Mouse (Mus musculus) lung, embryonic 15.5 days (tissue): ENCODE measurements around the gene Lipc. TPM values are rescaled to one million over a fixed set of nuclear protein-coding genes. Genes with fewer than 3 reads are reported as not detected.

ENCODE experiments used
- ATAC-seq: fragments of 200-750 bp; cut with Nextera tagmentation; 2 replicates; pipeline ENCODE4 v1.8.0; 2017; ENCODE audit warnings: moderate number of reproducible peaks, borderline replicate concordance; ENCODE audit not compliant: low FRiP score, low TSS enrichment; ENCODE audit errors: extremely low read depth
- H3K27ac ChIP-seq: fragments of 300-500 bp; sonication (generic); 2 replicates; pipeline ENCODE4 v1.5.1; 2015; ENCODE audit warnings: moderate library complexity, mild to moderate bottlenecking, inconsistent platforms
- H3K27me3 ChIP-seq: fragments of 300-500 bp; sonication (generic); 2 replicates; pipeline ENCODE4 v1.6.1; 2015; ENCODE audit warnings: inconsistent platforms
- H3K36me3 ChIP-seq: fragments of 300-500 bp; sonication (generic); 2 replicates; pipeline ENCODE4 v1.6.1; 2015; ENCODE audit warnings: inconsistent platforms
- H3K4me1 ChIP-seq: fragments of 300-500 bp; sonication (generic); 2 replicates; pipeline ENCODE4 v1.6.1; 2015; ENCODE audit warnings: inconsistent platforms
- H3K4me2 ChIP-seq: fragments of 300-500 bp; sonication (generic); 2 replicates; pipeline ENCODE4 v1.6.1; 2015; ENCODE audit warnings: inconsistent platforms, mild to moderate bottlenecking, moderate library complexity
- H3K4me3 ChIP-seq: fragments of 300-500 bp; sonication (generic); 2 replicates; pipeline ENCODE4 v1.5.1; 2015; ENCODE audit warnings: mild to moderate bottlenecking, inconsistent platforms
- H3K9ac ChIP-seq: fragments of 300-500 bp; sonication (generic); 2 replicates; pipeline ENCODE4 v1.6.1; 2015; ENCODE audit warnings: inconsistent platforms
- H3K9me3 ChIP-seq: fragments of 300-500 bp; sonication (generic); 2 replicates; pipeline ENCODE4 v1.6.1; 2016; ENCODE audit warnings: inconsistent platforms
- WGBS: fragments of 180-500 bp; shearing (Covaris S2); methylation state at CpG from one replicate; pipeline ENCODE4 v1.1.7; 2015; 5-methylcytosine and 5-hydroxymethylcytosine counted together
- polyA plus RNA-seq: library from polyadenylated mRNA; unstranded; fragments of >200 nt; fragmentation: Nextera tagmentation; extraction: Ambion mirVana; gene quantifications from 2 replicates; pipeline ENCODE4 v1.2.1, GENCODE M21; 2015

The Lipc gene
- polyA plus RNA-seq, 1 experiment from 2014 or later, result 0.46 TPM

GRCm38 (mm10) chr9:70949336-70949735 is 2.7 kb downstream of the Lipc start:
- no peaks in the 10 kb centered on the region for H3K36me3 ChIP-seq
- ATAC-seq, result no peak
- H3K4me2 ChIP-seq, result no peak overlapping the region
- H3K27ac ChIP-seq, result no peak overlapping the region
- WGBS, result 77% methylated on average over 8 of the region's 8 CpGs
- H3K4me1 ChIP-seq, result no peaks in the 10 kb centered on the region; the same call in 1 of the 2 replicates
- no peaks in the 10 kb centered on the region for H3K9me3 ChIP-seq
- H3K27me3 ChIP-seq, result no peaks in the 10 kb centered on the region
- H3K9ac ChIP-seq, result no peak overlapping the region
- H3K4me3 ChIP-seq, result no peak overlapping the region

GRCm38 (mm10) chr9:70947312-70947711 is 4.7 kb downstream of the Lipc start:
- Histone ChIP-seq H3K27me3 (no peaks in the 10 kb centered on the region), H3K4me3 (no peak overlapping the region), H3K4me1 (no peaks in the 10 kb centered on the region; the same call in 1 of the 2 replicates), H3K9ac (no peak overlapping the region), H3K4me2 (no peak overlapping the region), H3K9me3 (no peaks in the 10 kb centered on the region), H3K27ac (no peak overlapping the region), H3K36me3 (no peaks in the 10 kb centered on the region)
- ATAC-seq, result no peak
- WGBS, result 77% methylated on average over 5 of the region's 5 CpGs

DNA sequence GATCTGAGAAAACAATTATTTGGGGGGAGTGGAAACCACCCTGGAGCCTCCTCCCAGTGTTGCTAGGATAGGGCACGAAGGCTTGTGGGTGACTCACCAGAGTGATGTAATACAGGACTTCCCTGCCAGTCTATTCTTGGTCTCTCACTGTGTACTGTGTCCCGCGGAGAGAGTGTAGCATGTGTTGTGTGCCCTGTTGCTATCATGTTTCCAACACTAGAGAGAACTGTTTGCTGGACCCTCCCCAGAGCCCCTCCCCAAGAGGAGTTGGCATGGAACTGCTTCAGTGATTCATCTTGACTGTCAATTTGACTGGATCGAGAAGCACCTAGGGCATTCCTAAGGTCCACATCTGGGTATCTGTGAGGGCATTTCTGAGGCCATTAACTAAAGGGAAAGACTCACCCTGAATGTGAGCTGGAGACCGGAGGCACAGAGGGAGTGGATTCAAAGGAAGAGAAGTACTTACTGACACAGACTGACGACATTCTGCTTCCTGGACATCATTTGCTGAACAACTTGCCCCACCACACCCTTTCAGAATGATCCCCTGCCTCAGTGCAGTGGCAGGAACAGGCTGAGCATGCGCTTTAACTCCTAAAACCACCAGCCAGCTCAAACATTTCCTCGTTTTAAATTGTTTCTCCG is 9.2 kb downstream of the Lipc start:
- no peak overlapping the region for H3K4me3 ChIP-seq
- no peaks in the 10 kb centered on the region for H3K36me3 ChIP-seq
- 61% methylated on average over 9 of the region's 9 CpGs for WGBS
- no peak for ATAC-seq
- no peaks in the 10 kb centered on the region for H3K4me1 ChIP-seq
- no peak overlapping the region for H3K4me2 ChIP-seq
- no peak overlapping the region for H3K9ac ChIP-seq
- H3K9me3 ChIP-seq, result no peaks in the 10 kb centered on the region
- no peak overlapping the region for H3K27ac ChIP-seq
- no peaks in the 10 kb centered on the region for H3K27me3 ChIP-seq

DNA sequence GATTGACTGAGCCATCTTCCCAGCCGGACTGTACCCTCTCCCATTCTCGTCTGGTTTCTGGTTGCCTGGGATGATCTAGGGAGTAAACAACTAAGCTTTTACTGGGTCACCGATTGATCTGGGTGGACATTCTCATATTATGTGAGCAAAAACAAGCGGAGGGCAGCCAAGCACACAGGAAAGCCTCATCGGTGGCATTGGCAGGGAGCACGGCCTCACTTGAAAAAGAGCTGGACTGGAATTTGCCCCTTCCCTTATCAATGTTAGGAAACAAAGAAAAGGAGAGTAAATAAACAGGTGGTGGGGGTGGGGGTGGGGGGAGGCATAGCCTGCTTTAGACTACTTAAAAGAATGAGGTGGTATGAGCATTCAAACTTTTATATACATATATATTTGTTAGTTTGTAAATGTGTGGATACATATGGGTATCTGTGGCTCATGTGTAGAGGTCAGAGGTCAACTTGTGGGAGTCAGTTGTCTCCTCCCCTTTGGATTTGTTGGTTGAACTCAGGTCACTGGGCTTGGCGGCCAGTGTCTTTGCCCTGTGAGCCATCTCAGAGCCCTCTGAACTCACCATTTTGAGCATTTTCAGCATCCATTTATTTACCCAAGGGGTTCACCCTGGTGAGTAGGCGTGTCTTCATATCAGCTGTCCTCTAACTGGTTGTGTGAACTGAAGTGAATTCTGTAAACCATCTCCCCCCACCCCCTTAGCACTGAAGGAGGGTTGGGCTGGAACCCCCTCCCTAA is 12.1 kb downstream of the Lipc start:
- H3K9me3 ChIP-seq, result no peaks in the 10 kb centered on the region
- no peaks in the 10 kb centered on the region for H3K27me3 ChIP-seq
- ATAC-seq, result no peak
- no peak overlapping the region for H3K4me3 ChIP-seq
- H3K36me3 ChIP-seq, result no peaks in the 10 kb centered on the region
- no peak overlapping the region for H3K9ac ChIP-seq
- 56% methylated on average over 8 of the region's 8 CpGs for WGBS
- H3K4me2 ChIP-seq, result no peak overlapping the region
- H3K4me1 ChIP-seq, result no peaks in the 10 kb centered on the region
- H3K27ac ChIP-seq, result no peak overlapping the region

DNA sequence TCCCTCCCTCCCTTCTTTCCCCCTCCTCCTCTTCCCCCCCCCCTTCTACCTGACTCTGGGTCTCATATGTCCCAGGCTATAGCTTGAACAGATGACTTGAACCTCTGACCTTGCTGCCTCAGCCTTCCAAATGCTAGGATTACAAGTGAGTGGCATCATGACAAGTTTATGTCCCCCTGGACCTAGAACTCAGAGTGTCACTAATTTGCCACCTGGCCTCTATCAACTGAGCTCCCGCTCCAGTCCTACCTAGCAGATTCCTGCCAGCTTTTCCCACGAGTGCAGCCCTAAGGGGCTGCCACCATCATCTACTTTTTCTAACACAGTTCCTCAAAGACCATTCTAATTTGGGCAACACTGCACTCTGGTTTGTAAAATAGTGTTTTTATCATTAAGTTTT is 13.2 kb downstream of the Lipc start:
- no peaks in the 10 kb centered on the region for H3K36me3 ChIP-seq
- no peaks in the 10 kb centered on the region for H3K4me1 ChIP-seq
- WGBS, result 35% methylated on average over 2 of the region's 2 CpGs
- ATAC-seq, result no peak
- H3K9me3 ChIP-seq, result no peaks in the 10 kb centered on the region
- no peaks in the 10 kb centered on the region for H3K27me3 ChIP-seq
- H3K4me3 ChIP-seq, result no peak overlapping the region
- H3K27ac ChIP-seq, result no peak overlapping the region
- no peak overlapping the region for H3K4me2 ChIP-seq
- no peak overlapping the region for H3K9ac ChIP-seq

- no peak overlapping the region for H3K27ac ChIP-seq
- no peak for ATAC-seq
- no peaks in the 10 kb centered on the region for H3K4me1 ChIP-seq
- no peak overlapping the region for H3K9ac ChIP-seq
- H3K27me3 ChIP-seq, result no peaks in the 10 kb centered on the region
- no peak overlapping the region for H3K4me2 ChIP-seq
- 86% methylated on average over 6 of the region's 6 CpGs for WGBS
- H3K36me3 ChIP-seq, result no peaks in the 10 kb centered on the region
- no peaks in the 10 kb centered on the region for H3K9me3 ChIP-seq
- no peak overlapping the region for H3K4me3 ChIP-seq
Observed at GRCm38 (mm10) chr9:70938134-70938533, 13.9 kb downstream of the Lipc start.

GRCm38 (mm10) chr9:70934587-70935295 is 17.3 kb downstream of the Lipc start:
- H3K27ac ChIP-seq, result no peak overlapping the region
- no peaks in the 10 kb centered on the region for H3K27me3 ChIP-seq
- no peaks in the 10 kb centered on the region for H3K9me3 ChIP-seq
- ATAC-seq, result no peak
- no peaks in the 10 kb centered on the region for H3K36me3 ChIP-seq
- H3K4me1 ChIP-seq, result no peaks in the 10 kb centered on the region
- no peak overlapping the region for H3K4me2 ChIP-seq
- H3K4me3 ChIP-seq, result no peak overlapping the region
- WGBS, result 68% methylated on average over 8 of the region's 8 CpGs
- no peak overlapping the region for H3K9ac ChIP-seq

DNA sequence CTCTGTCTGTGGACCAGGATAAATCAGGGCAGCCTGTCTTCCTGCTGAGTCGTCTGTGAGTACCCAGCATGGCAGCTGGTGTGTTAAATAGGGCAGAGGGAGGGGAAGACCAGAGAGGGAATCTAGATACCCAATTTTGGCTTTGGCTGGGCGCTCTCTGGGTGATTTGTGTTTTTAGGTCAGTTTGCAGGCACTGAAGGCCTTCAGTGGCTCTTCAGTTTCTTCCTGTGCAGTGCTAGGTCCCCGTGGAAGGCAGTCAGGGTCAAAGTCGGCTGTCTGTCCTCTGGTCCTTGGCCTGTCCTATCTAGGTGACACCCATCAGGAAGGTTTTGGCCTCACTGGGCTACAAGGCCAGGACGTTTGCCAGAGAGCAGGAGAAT is 21.4 kb downstream of the Lipc start:
- H3K4me3 ChIP-seq, result no peak overlapping the region
- no peak overlapping the region for H3K9ac ChIP-seq
- no peak for ATAC-seq
- H3K27ac ChIP-seq, result no peak overlapping the region
- no peaks in the 10 kb centered on the region for H3K27me3 ChIP-seq
- no peaks in the 10 kb centered on the region for H3K9me3 ChIP-seq
- no peaks in the 10 kb centered on the region for H3K4me1 ChIP-seq
- no peaks in the 10 kb centered on the region for H3K36me3 ChIP-seq
- no peak overlapping the region for H3K4me2 ChIP-seq
- 54% methylated on average over 5 of the region's 5 CpGs for WGBS

- no peak for ATAC-seq
- H3K9ac ChIP-seq, result no peak overlapping the region
- no peak overlapping the region for H3K4me3 ChIP-seq
- H3K4me2 ChIP-seq, result no peak overlapping the region
- H3K36me3 ChIP-seq, result no peaks in the 10 kb centered on the region
- no peak overlapping the region for H3K27ac ChIP-seq
- WGBS, result 50% methylated on average over 15 of the region's 15 CpGs
- no peaks in the 10 kb centered on the region for H3K9me3 ChIP-seq
- no peaks in the 10 kb centered on the region for H3K4me1 ChIP-seq
- no peaks in the 10 kb centered on the region for H3K27me3 ChIP-seq
Observed at GRCm38 (mm10) chr9:70929840-70930640, 22.0 kb downstream of the Lipc start.

- Histone ChIP-seq H3K4me3 (no peak overlapping the region), H3K27me3 (no peaks in the 10 kb centered on the region), H3K36me3 (no peaks in the 10 kb centered on the region), H3K4me1 (no peaks in the 10 kb centered on the region), H3K27ac (no peak overlapping the region), H3K9ac (no peak overlapping the region), H3K9me3 (no peaks in the 10 kb centered on the region), H3K4me2 (no peak overlapping the region)
- 81% methylated on average over 1 of the region's 1 CpGs for WGBS
- ATAC-seq, result no peak
Observed at GRCm38 (mm10) chr9:70928472-70928871, 23.6 kb downstream of the Lipc start.

DNA sequence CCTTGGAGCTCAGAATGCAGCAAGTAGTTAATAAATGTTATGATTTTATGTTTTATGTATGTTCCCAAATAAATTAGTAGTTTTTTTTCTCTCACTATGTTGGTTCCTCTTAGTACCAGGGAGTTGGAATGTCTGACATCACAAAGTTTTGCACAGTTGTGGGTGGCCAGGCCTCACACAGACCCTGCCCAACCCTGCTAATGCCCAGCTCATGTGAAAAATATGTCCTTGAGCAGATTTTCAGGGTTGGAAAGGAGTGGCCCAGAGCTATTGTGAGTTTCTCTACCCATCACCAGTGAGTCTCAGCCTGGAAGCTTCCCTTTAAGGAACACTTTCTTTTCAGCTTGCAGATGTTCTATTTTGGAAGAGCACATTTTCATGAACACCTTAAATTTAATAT is 24.3 kb downstream of the Lipc start:
- Histone ChIP-seq H3K27ac (no peak overlapping the region), H3K4me2 (no peak overlapping the region), H3K4me1 (no peaks in the 10 kb centered on the region), H3K9ac (no peak overlapping the region), H3K4me3 (no peak overlapping the region), H3K27me3 (no peaks in the 10 kb centered on the region), H3K36me3 (no peaks in the 10 kb centered on the region), H3K9me3 (no peaks in the 10 kb centered on the region)
- ATAC-seq, result no peak
